Mouse (Mus musculus) CH12.LX (cell line): ENCODE results near the gene Nfe2l2.

Experiments
- BHLHE40 ChIP-seq: IDR thresholded peaks from 2 replicates; pipeline ENCODE4 v1.6.1; 2011; ENCODE audit warnings: mild to moderate bottlenecking, low read depth, low read length, improper control_type of control experiment
- CHD2 ChIP-seq: IDR thresholded peaks from 2 replicates; pipeline ENCODE4 v1.6.1; 2011; ENCODE audit warnings: low read length, improper control_type of control experiment
- ELF1 ChIP-seq: IDR thresholded peaks from 2 replicates; pipeline ENCODE4 v1.6.1; 2014; ENCODE audit warnings: low read depth, mild to moderate bottlenecking, inconsistent platforms, low read length, improper control_type of control experiment
- KAT2A ChIP-seq: IDR thresholded peaks from 2 replicates; pipeline ENCODE4 v1.6.1; 2012; ENCODE audit warnings: low read length, improper control_type of control experiment, inconsistent platforms; ENCODE audit not compliant: insufficient replicate concordance
- MXI1 ChIP-seq: IDR thresholded peaks from 2 replicates; pipeline ENCODE4 v1.6.1; 2011; ENCODE audit warnings: mild to moderate bottlenecking, low read depth, low read length, improper control_type of control experiment
- POLR2A ChIP-seq: IDR thresholded peaks from 2 replicates; pipeline ENCODE4 v1.6.1; 2011; ENCODE audit warnings: low read depth, mild to moderate bottlenecking, improper control_type of control experiment, low read length
- USF2 ChIP-seq: conservative IDR thresholded peaks from 2 replicates; pipeline ENCODE4 v1.6.1; 2011; ENCODE audit warnings: low read depth, low read length, improper control_type of control experiment
- ZNF384 ChIP-seq: IDR thresholded peaks from 2 replicates; pipeline ENCODE4 v1.6.1; 2012; ENCODE audit warnings: low read depth, low read length, improper control_type of control experiment, inconsistent platforms

DNA sequence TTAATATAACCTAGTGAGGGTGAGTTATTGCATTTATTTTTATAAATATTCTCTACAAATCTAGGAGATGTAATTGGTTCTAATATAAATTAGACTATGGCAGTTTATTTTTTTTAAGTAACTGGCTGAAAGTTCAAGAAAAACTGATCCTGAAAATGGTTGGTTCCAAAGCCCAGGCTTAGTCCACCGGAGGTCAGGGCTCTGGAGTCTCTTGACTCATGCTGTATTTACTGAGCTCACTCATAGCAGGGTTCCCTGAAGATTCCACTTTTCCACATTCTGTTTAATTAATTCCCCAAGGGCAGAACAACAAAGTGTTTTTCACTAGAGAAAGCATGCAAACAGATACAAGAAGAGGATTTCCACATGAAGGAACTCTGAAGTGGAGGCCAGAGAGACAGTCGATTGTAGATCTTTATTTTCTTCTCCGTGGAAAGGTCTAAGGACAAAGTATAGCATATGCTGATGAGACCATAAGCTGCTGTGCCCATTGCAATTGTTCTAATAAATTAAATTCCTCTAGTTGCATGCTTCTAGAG lies 15.0 kb upstream of the Nfe2l2 start:
- TF ChIP-seq USF2 (no peak), MXI1 (no peak), POLR2A (no peak), BHLHE40 (no peak), ELF1 (no peak), KAT2A (no peak), ZNF384 (no peak), CHD2 (no peak)
